Mouse (Mus musculus): Measurements from ENCODE around the gene Cdk1.

DNA sequence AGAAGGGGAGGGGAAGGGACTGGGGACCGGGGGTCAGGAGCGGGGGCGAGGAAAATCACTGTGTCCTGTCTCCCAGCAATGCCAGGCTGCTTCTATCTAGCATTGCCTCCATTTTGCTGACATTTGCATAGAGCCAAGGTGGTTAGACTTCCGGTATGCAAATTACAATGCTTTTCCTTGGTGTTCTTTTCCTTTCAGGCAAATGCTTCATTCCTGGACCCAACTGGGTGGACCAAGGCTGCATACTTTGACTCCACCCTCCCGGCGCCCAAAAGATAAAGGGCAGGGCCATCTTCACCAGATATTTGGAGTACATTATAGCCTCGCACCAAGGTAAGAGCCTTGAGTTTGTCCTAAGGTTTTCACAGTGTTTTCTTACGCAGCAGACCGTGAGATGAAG, 56.8 kb downstream of the Cdk1 start:
- TF ChIP-seq CTCF (IDR thresholded peaks at IDR 0.05) (no peak), POLR2A (IDR thresholded peaks at IDR 0.05; ENCODE audit: insufficient read depth, low read depth, low read length) (no peak), EP300 (IDR thresholded peaks at IDR 0.05; ENCODE audit: insufficient read depth, low read depth, low read length) (no peak)
